Mouse (Mus musculus): Measurements from ENCODE around the gene Lxn. TPM values are rescaled to one million over a fixed set of nuclear protein-coding genes. Genes with fewer than 3 reads are reported as not detected.

Lxn gene
- total RNA-seq, 1 experiment from 2014 or later: 2.9 TPM

- ATAC-seq (replicated peaks; ENCODE audit: insufficient number of reproducible peaks, low FRiP score, low TSS enrichment, poor library complexity, severe bottlenecking): no peak
These were observed 2.9 kb upstream of the Lxn start for GRCm38 (mm10) chr3:67466576-67466975.

- no peak for ATAC-seq (replicated peaks; ENCODE audit: insufficient number of reproducible peaks, low FRiP score, low TSS enrichment, poor library complexity, severe bottlenecking)
These were observed 725 bp downstream of the Lxn start for GRCm38 (mm10) chr3:67463001-67463400.

- no peak for ATAC-seq (replicated peaks; ENCODE audit: insufficient number of reproducible peaks, low FRiP score, low TSS enrichment, poor library complexity, severe bottlenecking)
These were observed 1.1 kb downstream of the Lxn start for GRCm38 (mm10) chr3:67462578-67462977.

- ATAC-seq (replicated peaks; ENCODE audit: insufficient number of reproducible peaks, low FRiP score, low TSS enrichment, poor library complexity, severe bottlenecking): no peak
These were observed 1.7 kb downstream of the Lxn start for GRCm38 (mm10) chr3:67462015-67462414.

GRCm38 (mm10) chr3:67459881-67460280 is 3.8 kb downstream of the Lxn start:
- ATAC-seq (replicated peaks; ENCODE audit: insufficient number of reproducible peaks, low FRiP score, low TSS enrichment, poor library complexity, severe bottlenecking): no peak

- ATAC-seq (replicated peaks; ENCODE audit: insufficient number of reproducible peaks, low FRiP score, low TSS enrichment, poor library complexity, severe bottlenecking): no peak
These were observed 13.0 kb downstream of the Lxn start for GRCm38 (mm10) chr3:67450601-67451210.

DNA sequence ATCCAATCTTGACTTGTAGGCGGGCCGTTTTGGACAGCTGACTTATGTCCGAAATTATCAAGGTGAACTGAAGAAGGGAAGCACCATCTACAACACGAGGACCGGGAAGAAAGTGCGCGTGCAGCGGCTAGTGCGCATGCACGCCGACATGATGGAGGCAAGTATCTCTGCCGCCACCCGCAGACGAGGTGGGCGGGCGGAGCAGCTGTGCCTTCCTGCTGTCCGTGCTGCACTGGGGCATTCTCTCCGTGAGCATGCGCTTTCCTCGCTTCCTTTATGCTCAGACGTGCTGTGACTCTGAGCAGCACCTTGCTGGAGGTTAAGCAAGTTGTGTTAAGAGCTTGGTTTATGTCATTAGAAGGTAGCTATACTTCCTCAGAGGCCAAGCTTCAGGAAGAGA is 14.1 kb downstream of the Lxn start:
- ATAC-seq (replicated peaks; ENCODE audit: insufficient number of reproducible peaks, low FRiP score, low TSS enrichment, poor library complexity, severe bottlenecking): no peak

- ATAC-seq (replicated peaks; ENCODE audit: insufficient number of reproducible peaks, low FRiP score, low TSS enrichment, poor library complexity, severe bottlenecking): no peak
These were observed 16.6 kb downstream of the Lxn start for GRCm38 (mm10) chr3:67447143-67447542.

- no peak for ATAC-seq (replicated peaks; ENCODE audit: insufficient number of reproducible peaks, low FRiP score, low TSS enrichment, poor library complexity, severe bottlenecking)
These were observed 29.7 kb downstream of the Lxn start for GRCm38 (mm10) chr3:67434011-67434410.

- peak; percentile 98 for ATAC-seq (replicated peaks; ENCODE audit: insufficient number of reproducible peaks, low FRiP score, low TSS enrichment, poor library complexity, severe bottlenecking)
These were observed 33.7 kb downstream of the Lxn start, which contains the start of gene Gfm1 for GRCm38 (mm10) chr3:67429999-67430380. Gene Gfm1 (plus strand): TSS chr3:67430096.

DNA sequence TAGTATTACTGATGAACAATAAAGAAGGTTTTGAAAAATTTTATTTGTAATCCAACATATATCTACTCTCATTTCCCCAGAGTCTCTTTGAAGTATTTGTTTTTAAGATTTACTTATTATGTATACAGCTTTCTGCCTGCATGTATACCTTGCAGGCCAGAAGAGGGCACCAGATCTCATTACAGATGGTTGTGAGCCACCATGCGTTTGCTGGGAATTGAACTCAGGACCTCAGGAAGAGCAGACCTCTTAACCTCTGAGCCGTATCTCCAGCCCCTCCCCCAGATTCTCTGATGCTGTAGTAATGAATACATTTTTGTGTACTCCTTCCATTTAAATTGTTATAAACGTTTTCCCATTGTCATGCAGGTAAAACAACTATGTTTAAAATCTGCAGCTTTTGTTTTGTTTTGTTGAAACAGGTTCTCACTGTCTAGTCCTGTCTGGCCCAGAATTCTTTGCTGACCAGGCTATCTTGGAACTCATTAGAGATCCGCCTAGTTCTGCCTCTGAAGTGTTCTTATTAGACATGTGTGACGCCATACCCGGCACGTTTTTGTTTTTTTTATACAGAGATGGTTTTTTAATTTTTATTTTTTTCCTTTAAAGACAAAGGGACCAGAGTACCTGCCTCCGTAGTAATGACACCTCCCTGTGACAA is 34.3 kb downstream of the Lxn start:
- no peak for ATAC-seq (replicated peaks; ENCODE audit: insufficient number of reproducible peaks, low FRiP score, low TSS enrichment, poor library complexity, severe bottlenecking)

Other genes with a start within 250 kb of the Lxn start
- 0.32 to 0.39 TPM in 2 of 3 replicates, not detected in the other for gene Mlf1, start 89.8 kb downstream of the Lxn start, total RNA-seq (2017)
- gene Gm17402, start 88.8 kb downstream of the Lxn start, total RNA-seq (2017): not detected in 3 replicates
- gene Gfm1, start 33.8 kb downstream of the Lxn start, total RNA-seq (2017): 21.0 to 39.6 TPM (median 28.6 TPM) in 3 replicates
- not detected in 3 replicates for gene Rarres1, start 51.6 kb upstream of the Lxn start, total RNA-seq (2017)
- gene Mfsd1, start 118.8 kb upstream of the Lxn start, total RNA-seq (2017): 173 to 236 TPM (median 206 TPM) in 3 replicates

All from monocyte, adult 5-6 weeks (primary cell).